Mouse (Mus musculus) neural tube, embryonic 14.5 days (tissue): ENCODE measurements around the gene Snx29. TPM values are rescaled to one million over a fixed set of nuclear protein-coding genes. Genes with fewer than 3 reads are reported as not detected.
A peak's percentile ranks its signal among the peaks of the same experiment; 100 is the strongest.
"Not testable (repeated sequence)": the region's sequence is repeated elsewhere in the genome, so short reads cannot be mapped to it uniquely, and the experiment has no call there.

Source experiments
- ATAC-seq: fragments of 200-750 bp; cut with Nextera tagmentation; 2 replicates; pipeline ENCODE4 v1.8.0; 2017; ENCODE audit warnings: low read depth, mild to moderate bottlenecking, moderate TSS enrichment, moderate library complexity
- H3K27ac ChIP-seq: fragments of 300-500 bp; sonication (generic); 2 replicates; pipeline ENCODE4 v1.5.1; 2014; ENCODE audit warnings: low read depth, mild to moderate bottlenecking, control low read depth, low read length, moderate library complexity, mixed read lengths
- H3K27me3 ChIP-seq: fragments of 300-500 bp; sonication (generic); 2 replicates; pipeline ENCODE4 v1.6.1; 2014; ENCODE audit warnings: low read length; ENCODE audit not compliant: control insufficient read depth, insufficient read depth
- H3K36me3 ChIP-seq: fragments of 300-500 bp; sonication (generic); 2 replicates; pipeline ENCODE4 v1.6.1; 2014; ENCODE audit warnings: low read length, mixed read lengths; ENCODE audit not compliant: control insufficient read depth, insufficient read depth
- H3K4me1 ChIP-seq: fragments of 300-500 bp; sonication (generic); 2 replicates; pipeline ENCODE4 v1.6.1; 2014; ENCODE audit warnings: low read length; ENCODE audit not compliant: control insufficient read depth, insufficient read depth
- H3K4me2 ChIP-seq: fragments of 300-500 bp; sonication (generic); 2 replicates; pipeline ENCODE4 v1.6.1; 2014; ENCODE audit warnings: mild to moderate bottlenecking, low read depth, low read length, control low read depth
- H3K4me3 ChIP-seq: fragments of 300-500 bp; sonication (generic); 2 replicates; pipeline ENCODE4 v1.5.1; 2014; ENCODE audit warnings: low read depth, low read length, control low read depth, mixed read lengths
- H3K9ac ChIP-seq: fragments of 300-500 bp; sonication (generic); replicated peaks from 2 replicates; pipeline ENCODE4 v1.6.1; 2014; ENCODE audit warnings: low read depth, mild to moderate bottlenecking, control low read depth, low read length, mixed read lengths
- H3K9me3 ChIP-seq: fragments of 300-500 bp; sonication (generic); 2 replicates; pipeline ENCODE4 v1.6.1; 2016; ENCODE audit warnings: low read length; ENCODE audit not compliant: control insufficient read depth
- WGBS: fragments of 180-500 bp; shearing (Covaris S2); extraction: QIAGEN DNeasy Blood & Tissue Kit; methylation state at CpG from one replicate; pipeline ENCODE4 v1.1.7; 2014; 5-methylcytosine and 5-hydroxymethylcytosine counted together
- polyA plus RNA-seq: library from polyadenylated mRNA; unstranded; fragments of >200 nt; fragmentation: Nextera tagmentation; extraction: Ambion mirVana; gene quantifications from 2 replicates; pipeline ENCODE4 v1.2.1, GENCODE M21; 2014

Gene Snx29
- polyA plus RNA-seq: 20.1 and 21.5 TPM in 2 replicates

DNA sequence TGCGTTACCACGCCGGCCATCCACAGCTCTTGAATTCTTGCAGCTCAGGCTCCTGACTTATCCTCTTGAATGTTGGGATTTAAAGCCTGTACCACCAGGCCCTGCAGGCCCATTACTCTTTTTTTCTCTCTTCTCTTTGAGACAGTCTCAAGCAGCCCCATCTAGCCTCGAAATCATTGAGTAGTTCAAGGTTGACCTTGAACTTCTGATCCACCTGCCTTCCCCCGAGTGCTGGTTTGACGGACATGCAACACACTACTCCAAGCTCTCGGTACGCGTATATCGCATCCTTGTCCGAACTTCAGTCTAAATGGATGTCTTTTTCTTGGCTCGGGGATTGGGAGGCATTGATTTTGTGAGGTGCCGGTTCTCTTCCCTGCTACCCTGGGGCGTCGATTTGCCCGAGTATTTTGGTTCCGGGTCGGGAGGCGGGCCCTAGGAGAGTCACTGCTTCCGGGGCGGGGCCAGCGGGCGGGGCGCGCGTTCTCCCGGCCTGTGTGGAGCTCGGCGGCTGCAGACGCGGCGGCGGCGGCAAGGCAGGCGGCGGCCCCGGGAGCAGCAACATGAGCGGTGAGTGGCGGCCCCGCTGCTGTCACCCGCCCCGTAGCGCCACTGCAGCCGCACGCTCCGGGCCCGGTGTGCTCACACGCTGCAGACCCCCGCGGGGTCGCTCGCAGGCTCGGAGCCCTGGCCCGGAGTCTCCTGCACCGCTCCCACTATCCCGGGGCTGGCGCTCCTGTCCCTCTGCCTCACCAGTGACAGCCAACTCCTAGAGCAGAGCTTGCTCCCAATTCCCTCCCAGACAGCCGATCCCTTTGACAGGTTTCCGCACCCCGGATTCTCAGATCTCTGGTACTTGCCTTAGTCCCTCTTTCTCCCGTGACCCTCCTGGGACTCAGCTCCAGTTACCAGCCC is at the start of gene Snx29:
TSS of gene Snx29 (plus strand) at position 500 of the 915 bp plus-strand sequence.
- Histone ChIP-seq H3K9me3 (no peaks in the 10 kb centered on the region), H3K27me3 (no peaks in the 10 kb centered on the region), H3K36me3 (no peaks in the 10 kb centered on the region), H3K4me1 (peaks cover 5% of the 10 kb centered on the region; the same call in 1 of the 2 replicates), H3K4me2 (peak within 1 kb of the TSS; percentile 92), H3K9ac (peak within 1 kb of the TSS; percentile 86), H3K4me3 (peak within 1 kb of the TSS; percentile 80), H3K27ac (peak within 1 kb of the TSS; percentile 87)
- ATAC-seq: peak; percentile 99
- WGBS: 4% methylated on average over 60 of the region's 61 CpGs

DNA sequence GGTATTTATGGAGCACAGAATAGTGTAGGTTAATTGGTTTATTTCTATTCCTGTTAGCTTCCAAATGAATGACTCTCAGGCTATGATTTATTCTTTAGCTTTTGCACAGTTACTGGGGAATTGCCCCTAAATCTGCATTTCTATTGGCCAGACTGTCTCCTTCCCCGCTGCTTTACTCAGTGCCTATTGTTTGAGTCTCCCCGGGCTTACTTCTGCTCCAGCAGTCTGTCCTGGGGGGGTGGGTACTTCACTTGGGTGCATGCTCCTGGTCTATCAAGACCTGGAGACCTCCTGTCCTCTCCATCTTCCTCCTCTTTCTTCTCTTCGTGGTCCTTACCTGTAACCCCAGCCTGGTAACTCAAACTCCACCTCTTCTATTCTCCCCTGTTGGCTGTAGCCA is 45.8 kb upstream of the Snx29 start:
- Histone ChIP-seq H3K9me3 (no peaks in the 10 kb centered on the region), H3K4me3 (no peak overlapping the region), H3K36me3 (no peaks in the 10 kb centered on the region), H3K4me2 (no peak overlapping the region), H3K27me3 (no peaks in the 10 kb centered on the region), H3K27ac (no peak overlapping the region), H3K4me1 (no peaks in the 10 kb centered on the region), H3K9ac (no peak overlapping the region)
- no peak for ATAC-seq
- WGBS: 18% methylated on average over 3 of the region's 3 CpGs

DNA sequence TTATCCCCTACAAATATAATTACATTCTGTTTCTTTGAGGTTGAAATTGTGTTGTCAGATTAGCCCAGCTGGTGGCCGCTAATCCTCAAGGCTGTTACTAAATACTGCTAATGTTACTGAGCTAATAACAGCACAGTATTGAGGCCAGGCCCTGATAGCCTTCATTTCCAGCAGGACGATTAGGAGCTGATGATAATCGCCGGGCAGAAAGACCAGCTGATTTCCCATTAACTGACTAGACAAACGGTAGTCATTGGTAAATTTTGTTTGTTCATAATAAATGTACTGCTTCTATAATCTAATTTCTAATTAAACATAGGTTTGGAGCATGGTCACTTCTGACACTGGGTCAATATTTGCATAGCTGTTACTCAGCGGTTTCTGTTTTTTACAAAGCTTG is 43.9 kb upstream of the Snx29 start:
- Histone ChIP-seq H3K4me3 (no peak overlapping the region), H3K4me1 (no peaks in the 10 kb centered on the region), H3K4me2 (no peak overlapping the region), H3K9ac (no peak overlapping the region), H3K36me3 (no peaks in the 10 kb centered on the region), H3K27ac (no peak overlapping the region), H3K27me3 (no peaks in the 10 kb centered on the region), H3K9me3 (no peaks in the 10 kb centered on the region)
- no peak for ATAC-seq
- 77% methylated on average over 6 of the region's 6 CpGs for WGBS

DNA sequence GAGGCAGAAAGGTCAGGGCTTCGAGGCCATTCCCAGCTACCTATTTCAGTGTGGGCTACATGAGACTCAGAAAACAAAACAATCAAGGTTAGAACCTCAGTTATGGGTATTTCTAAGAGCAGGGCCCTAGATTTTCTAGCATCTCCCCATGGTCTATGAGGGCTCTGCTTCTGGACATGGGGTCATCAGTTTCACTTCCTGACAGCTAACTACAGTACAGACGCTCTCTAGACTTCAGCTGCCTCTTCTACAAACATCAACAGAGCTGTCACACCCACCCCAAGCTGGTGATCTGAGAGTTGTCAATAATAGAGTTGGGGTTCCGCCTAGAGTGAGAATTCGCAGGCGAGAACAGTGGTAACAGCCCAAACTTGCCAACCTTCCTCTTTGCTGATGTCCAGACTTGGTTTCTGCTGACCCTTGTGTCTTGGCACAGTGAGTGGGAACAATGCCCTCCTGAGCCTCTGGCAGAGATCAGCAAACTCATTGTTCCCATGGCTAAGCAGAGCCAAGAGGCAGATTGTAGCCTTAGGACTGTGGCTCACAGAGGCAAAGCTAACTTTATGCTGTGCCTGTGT is 40.0 kb upstream of the Snx29 start:
- Histone ChIP-seq H3K4me2 (no peak overlapping the region), H3K4me1 (no peaks in the 10 kb centered on the region), H3K27me3 (no peaks in the 10 kb centered on the region), H3K36me3 (no peaks in the 10 kb centered on the region), H3K4me3 (no peak overlapping the region), H3K9me3 (no peaks in the 10 kb centered on the region), H3K9ac (no peak overlapping the region), H3K27ac (no peak overlapping the region)
- no peak for ATAC-seq
- 92% methylated on average over 5 of the region's 5 CpGs for WGBS

DNA sequence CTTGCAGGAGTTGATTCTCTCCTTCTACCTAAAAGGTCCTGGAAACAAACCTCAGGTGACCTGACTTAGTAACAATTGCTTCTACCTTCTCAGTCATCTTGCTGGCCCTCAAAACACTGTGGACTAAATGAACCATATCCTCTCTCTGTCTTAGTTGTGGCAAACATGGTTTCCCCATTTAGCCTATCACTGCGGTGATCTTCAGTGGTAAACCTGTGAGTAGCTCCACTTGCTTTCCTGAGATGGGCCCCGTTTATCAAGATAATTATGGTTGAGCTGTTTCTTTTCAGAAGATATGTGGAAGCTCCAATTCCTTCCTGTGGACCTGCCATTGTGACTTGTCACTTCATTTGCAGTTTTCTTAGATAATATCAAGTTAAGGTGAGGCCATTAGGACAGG is 37.8 kb upstream of the Snx29 start:
- no peaks in the 10 kb centered on the region for H3K36me3 ChIP-seq
- no peak overlapping the region for H3K4me2 ChIP-seq
- ATAC-seq: no peak
- no peak overlapping the region for H3K27ac ChIP-seq
- H3K9me3 ChIP-seq: no peaks in the 10 kb centered on the region
- no peak overlapping the region for H3K9ac ChIP-seq
- no peaks in the 10 kb centered on the region for H3K4me1 ChIP-seq
- H3K27me3 ChIP-seq: no peaks in the 10 kb centered on the region
- no peak overlapping the region for H3K4me3 ChIP-seq
- 94% methylated on average over 2 of the region's 2 CpGs for WGBS

DNA sequence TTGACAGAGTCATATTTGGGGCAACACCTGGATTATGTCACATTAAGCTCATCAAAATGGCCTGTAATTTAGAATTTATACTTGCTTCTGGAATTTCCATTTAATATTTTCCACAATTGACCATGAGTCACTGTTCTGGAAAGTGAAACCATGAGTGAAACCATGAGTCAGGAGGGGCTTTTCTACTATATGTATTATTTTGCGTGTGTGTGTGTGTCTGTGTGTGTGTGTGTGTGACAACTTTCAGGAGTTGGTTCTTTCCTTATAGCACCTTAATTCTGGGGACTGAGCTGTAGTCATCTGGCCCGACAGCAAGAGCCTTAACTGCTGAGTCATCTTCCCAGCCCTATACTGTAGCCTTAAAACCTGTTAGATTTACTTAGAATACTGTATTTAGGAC is 36.8 kb upstream of the Snx29 start:
- Histone ChIP-seq H3K9ac (no peak overlapping the region), H3K27ac (no peak overlapping the region), H3K27me3 (no peaks in the 10 kb centered on the region), H3K4me3 (no peak overlapping the region), H3K9me3 (no peaks in the 10 kb centered on the region), H3K4me2 (no peak overlapping the region), H3K4me1 (no peaks in the 10 kb centered on the region), H3K36me3 (no peaks in the 10 kb centered on the region)
- ATAC-seq: no peak
- 91% methylated on average over 2 of the region's 2 CpGs for WGBS

DNA sequence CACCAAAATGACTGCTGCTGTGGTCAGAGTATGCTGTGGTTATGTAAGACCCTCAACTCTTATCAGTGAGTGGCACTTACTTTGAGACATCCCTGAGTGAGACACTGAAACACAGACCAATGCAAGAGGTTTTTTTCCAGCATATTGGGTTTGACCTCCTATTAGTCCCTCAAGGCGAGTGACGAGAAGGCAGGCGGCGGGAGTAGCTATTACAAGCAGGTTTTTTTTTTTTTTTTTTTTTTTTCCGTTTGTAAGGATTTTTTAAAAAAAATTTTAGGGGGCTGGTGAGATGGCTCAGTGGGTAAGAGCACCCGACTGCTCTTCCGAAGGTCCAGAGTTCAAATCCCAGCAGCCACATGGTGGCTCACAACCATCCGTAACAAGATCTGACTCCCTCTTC is 33.8 kb upstream of the Snx29 start:
- not testable (repeated sequence) for H3K36me3 ChIP-seq, H3K4me3 ChIP-seq, H3K9me3 ChIP-seq, H3K9ac ChIP-seq, H3K4me1 ChIP-seq, ATAC-seq, H3K4me2 ChIP-seq, H3K27ac ChIP-seq, H3K27me3 ChIP-seq
- 92% methylated on average over 7 of the region's 8 CpGs for WGBS

DNA sequence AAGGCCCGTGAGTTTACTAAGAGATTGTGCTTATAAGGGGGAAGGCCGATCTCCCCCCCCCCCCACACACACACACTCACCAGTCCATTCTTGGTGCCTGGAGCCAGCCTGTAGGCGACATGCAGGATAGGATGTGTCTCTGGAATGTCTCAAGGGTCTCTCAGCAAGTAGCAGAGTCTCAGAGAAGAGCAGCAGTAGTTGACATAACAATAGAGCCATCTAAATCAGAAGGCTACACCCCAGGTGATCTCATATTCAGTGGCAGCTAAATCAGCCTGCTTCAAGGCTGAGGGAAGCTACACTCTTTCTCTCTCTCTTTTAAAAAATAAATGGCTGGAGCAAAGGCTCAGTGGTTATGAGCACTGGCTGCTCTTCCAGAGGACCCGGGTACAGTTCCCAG is 27.1 kb upstream of the Snx29 start:
- not testable (repeated sequence) for H3K36me3 ChIP-seq, H3K4me2 ChIP-seq, H3K27ac ChIP-seq, H3K4me1 ChIP-seq, H3K9ac ChIP-seq, H3K27me3 ChIP-seq, H3K4me3 ChIP-seq, H3K9me3 ChIP-seq, ATAC-seq
- WGBS: 74% methylated on average over 4 of the region's 4 CpGs

DNA sequence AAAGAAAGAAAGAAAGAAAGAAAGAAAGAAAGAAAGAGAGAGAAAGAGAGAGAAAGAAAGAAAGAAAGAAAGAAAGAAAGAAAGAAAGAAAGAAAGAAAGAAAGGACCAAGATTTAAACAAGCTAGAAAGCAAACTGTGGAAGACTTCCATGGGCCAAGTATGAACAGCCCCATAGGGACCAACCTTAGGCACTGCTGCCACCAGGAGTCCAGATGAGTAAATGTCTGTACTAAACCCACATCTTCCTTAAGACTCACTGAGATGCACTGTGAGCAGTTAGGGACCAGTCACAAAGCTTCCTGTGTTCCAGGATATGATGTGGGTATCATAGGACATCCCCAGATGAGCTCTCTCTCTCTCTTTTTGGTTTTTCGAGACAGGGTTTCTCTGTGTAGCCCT is 25.0 kb upstream of the Snx29 start:
- not testable (repeated sequence) for ATAC-seq, H3K27me3 ChIP-seq, H3K4me1 ChIP-seq, H3K9me3 ChIP-seq, H3K36me3 ChIP-seq, H3K4me2 ChIP-seq, H3K9ac ChIP-seq, H3K4me3 ChIP-seq, H3K27ac ChIP-seq
- WGBS: 72% methylated on average over 1 of the region's 1 CpGs
